Mouse (Mus musculus) forebrain, embryonic 14.5 days (tissue): Measurements from ENCODE around the gene Prm3. TPM values are rescaled to one million over a fixed set of nuclear protein-coding genes. Genes with fewer than 3 reads are reported as not detected.
"Not testable (repeated sequence)": the region's sequence is repeated elsewhere in the genome, so short reads cannot be mapped to it uniquely, and the experiment has no call there.

Experiments
- ATAC-seq: fragments of 200-750 bp; cut with Nextera tagmentation; 2 replicates; pipeline ENCODE4 v1.8.0; 2017; ENCODE audit warnings: mild to moderate bottlenecking, moderate library complexity
- DNase-seq: peaks from one replicate; pipeline ENCODE4 v3.0.0-alpha.2; 2015; ENCODE audit warnings: low spot score
- H3K27ac ChIP-seq: fragments of 300-500 bp; sonication (generic); 2 replicates; pipeline ENCODE4 v1.5.1; 2014; ENCODE audit warnings: low read depth, mild to moderate bottlenecking, control low read depth, low read length, moderate library complexity
- H3K27me3 ChIP-seq: fragments of 300-500 bp; sonication (generic); replicated peaks from 2 replicates; pipeline ENCODE4 v1.6.1; 2014; ENCODE audit warnings: low read length, control low read depth, mixed read lengths; ENCODE audit not compliant: control insufficient read depth, insufficient read depth
- H3K36me3 ChIP-seq: fragments of 300-500 bp; sonication (generic); 2 replicates; pipeline ENCODE4 v1.6.1; 2014; ENCODE audit warnings: low read length, control low read depth; ENCODE audit not compliant: control insufficient read depth, insufficient read depth
- H3K4me1 ChIP-seq: fragments of 300-500 bp; sonication (generic); 2 replicates; pipeline ENCODE4 v1.6.1; 2014; ENCODE audit warnings: antibody characterized with exemption, low read length, control low read depth; ENCODE audit not compliant: control insufficient read depth, insufficient read depth
- H3K4me2 ChIP-seq: fragments of 300-500 bp; sonication (generic); 2 replicates; pipeline ENCODE4 v1.6.1; 2014; ENCODE audit warnings: mild to moderate bottlenecking, control low read depth, low read length
- H3K4me3 ChIP-seq: fragments of 300-500 bp; sonication (generic); 2 replicates; pipeline ENCODE4 v1.5.1; 2014; ENCODE audit warnings: low read depth, low read length, control low read depth
- H3K9ac ChIP-seq: fragments of 300-500 bp; sonication (generic); 2 replicates; pipeline ENCODE4 v1.6.1; 2014; ENCODE audit warnings: mild to moderate bottlenecking, low read length, control low read depth, moderate library complexity
- H3K9me3 ChIP-seq: fragments of 300-500 bp; sonication (generic); replicated peaks from 2 replicates; pipeline ENCODE4 v1.6.1; 2016; ENCODE audit warnings: low read length, control low read depth, mixed read lengths; ENCODE audit not compliant: control insufficient read depth
- WGBS: fragments of 180-500 bp; shearing (Covaris S2); extraction: QIAGEN DNeasy Blood & Tissue Kit; methylation state at CpG from one replicate; pipeline ENCODE4 v1.1.7; 2014; 5-methylcytosine and 5-hydroxymethylcytosine counted together
- polyA plus RNA-seq: library from polyadenylated mRNA; unstranded; fragments of >200 nt; fragmentation: Nextera tagmentation; extraction: Ambion mirVana; gene quantifications from 2 replicates; pipeline ENCODE4 v1.2.1, GENCODE M21; 2014

Gene Prm3
- polyA plus RNA-seq, 1 experiment from 2014 or later, result not detected

DNA sequence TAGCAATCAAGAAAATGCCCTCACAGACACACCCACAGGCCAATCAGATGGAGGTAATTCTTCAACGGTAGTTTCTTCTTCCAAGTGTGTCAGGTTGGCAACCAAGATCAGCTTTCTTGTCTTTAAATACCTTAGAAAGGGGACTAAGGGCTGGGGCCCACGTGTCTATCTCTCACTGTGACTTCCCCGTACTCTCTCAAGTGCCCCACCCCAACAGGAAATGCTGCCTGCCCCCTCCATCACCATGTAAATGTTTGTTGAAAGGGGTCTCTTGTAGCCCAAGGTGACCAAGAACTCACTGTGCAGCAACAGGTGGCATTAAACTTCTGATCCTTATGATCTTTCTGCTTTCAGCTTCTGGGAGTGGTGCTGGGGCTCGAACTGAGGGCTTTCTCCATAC is 23.0 kb upstream of the Prm3 start:
- H3K9ac ChIP-seq, result no peak overlapping the region
- 73% methylated on average over 4 of the region's 4 CpGs for WGBS
- no peaks in the 10 kb centered on the region for H3K27me3 ChIP-seq
- H3K4me2 ChIP-seq, result no peak overlapping the region
- no peaks in the 10 kb centered on the region for H3K9me3 ChIP-seq
- ATAC-seq (no peak), DNase-seq (no peak)
- no peak overlapping the region for H3K4me3 ChIP-seq
- H3K36me3 ChIP-seq, result no peaks in the 10 kb centered on the region
- H3K4me1 ChIP-seq, result no peaks in the 10 kb centered on the region
- no peak overlapping the region for H3K27ac ChIP-seq

DNA sequence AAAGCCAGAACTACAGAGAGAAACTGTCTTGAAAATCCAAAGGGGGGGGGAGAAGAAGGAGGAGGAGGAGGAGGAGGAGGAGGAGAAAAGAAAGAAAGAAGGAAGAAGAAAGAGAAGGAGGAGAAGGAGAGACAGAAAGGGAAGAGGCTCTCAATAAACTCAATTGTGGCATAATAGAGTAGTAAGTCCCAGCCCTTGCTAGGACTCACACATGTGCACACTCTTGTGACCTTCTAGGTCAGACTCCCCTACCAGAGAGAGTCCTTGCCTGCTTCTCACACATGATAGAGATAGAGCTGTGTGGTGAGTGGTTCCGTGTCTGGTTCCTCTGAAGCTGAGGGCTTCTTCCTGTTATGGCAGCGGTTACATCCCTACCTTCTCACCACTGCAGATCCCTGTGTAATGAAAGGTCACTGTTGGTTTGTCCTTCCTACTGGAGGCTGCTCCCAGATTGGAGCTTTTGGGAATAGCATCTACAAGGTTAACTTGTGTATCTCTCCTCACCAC is 22.2 kb upstream of the Prm3 start, which contains the start of gene Gm11172:
Gm11172 (plus strand) TSS at position 51 of the 507 bp plus-strand sequence.
- Histone ChIP-seq H3K4me3 (no peak within 1 kb of the TSS), H3K9me3 (no peaks in the 10 kb centered on the region), H3K9ac (no peak within 1 kb of the TSS), H3K27ac (no peak within 1 kb of the TSS), H3K4me1 (no peaks in the 10 kb centered on the region), H3K4me2 (no peak within 1 kb of the TSS), H3K27me3 (no peaks in the 10 kb centered on the region), H3K36me3 (no peaks in the 10 kb centered on the region)
- no peak for DNase-seq
- 89% methylated on average over 2 of the region's 2 CpGs for WGBS
- no peak for ATAC-seq

DNA sequence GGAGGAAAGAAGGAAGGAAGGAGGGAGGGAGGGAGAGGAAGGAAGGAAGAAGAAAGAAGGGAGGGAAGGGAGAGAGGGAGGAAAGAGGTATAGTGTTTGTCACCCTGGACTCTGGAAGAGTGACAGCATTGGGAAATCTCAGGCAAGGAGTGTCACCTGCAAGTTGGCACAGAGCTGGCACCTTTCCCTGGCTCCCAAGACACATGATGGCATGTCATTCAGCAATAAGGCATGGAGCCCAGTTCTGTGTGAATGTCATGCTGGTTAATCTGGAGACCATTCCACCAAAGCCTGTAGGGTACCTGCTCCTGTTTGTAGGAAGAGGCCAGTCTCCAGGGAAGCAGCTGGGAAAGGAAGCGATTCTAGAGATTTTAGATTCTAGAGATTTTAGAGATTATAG is 19.7 kb upstream of the Prm3 start:
- Histone ChIP-seq H3K4me2 (no peak overlapping the region), H3K9me3 (no peaks in the 10 kb centered on the region), H3K36me3 (no peaks in the 10 kb centered on the region), H3K27me3 (no peaks in the 10 kb centered on the region), H3K4me1 (no peaks in the 10 kb centered on the region), H3K27ac (no peak overlapping the region), H3K9ac (no peak overlapping the region), H3K4me3 (no peak overlapping the region)
- no peak for DNase-seq
- no peak for ATAC-seq
- 87% methylated on average over 1 of the region's 1 CpGs for WGBS

DNA sequence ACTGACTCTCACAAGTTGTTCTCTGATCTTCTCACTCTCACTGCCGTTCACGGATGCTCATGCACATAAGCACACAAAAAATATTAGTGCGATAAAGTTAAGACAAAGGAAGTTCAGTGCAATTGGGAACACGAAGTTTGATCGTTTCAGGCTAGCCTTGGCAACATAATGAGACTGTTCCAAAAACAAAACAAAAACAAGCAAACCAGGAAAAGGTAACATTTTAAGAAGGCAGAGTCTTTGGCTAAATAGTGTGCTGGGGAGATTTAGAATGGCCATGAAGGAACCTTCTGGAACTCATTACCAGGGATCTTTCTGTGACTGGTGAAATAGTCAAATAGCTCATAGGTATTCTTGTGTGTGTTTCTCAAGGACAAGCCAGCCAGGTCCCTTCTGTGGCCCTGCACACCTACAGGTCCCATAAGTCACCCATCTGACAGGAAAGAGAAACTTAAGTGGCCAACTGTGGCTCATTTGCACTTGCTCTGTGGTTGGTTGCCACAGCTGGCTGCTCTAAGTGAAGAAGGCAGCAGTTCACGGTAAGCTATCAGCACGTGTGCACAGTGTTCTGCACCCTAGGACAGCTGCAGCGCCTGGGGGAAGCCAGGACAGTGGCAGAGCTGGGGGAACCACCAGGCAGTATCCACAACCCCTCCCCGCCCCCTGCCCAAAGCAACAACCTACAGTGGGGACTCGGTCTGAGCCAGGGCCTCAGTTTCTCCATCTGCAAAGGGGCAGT is 15.2 kb upstream of the Prm3 start, which contains the start of gene Prm1:
Prm1 (minus strand) TSS at position 51 of the 739 bp plus-strand sequence.
- Histone ChIP-seq H3K4me1 (no peaks in the 10 kb centered on the region), H3K4me3 (no peak within 1 kb of the TSS), H3K36me3 (no peaks in the 10 kb centered on the region), H3K9me3 (no peaks in the 10 kb centered on the region), H3K27ac (no peak within 1 kb of the TSS), H3K4me2 (no peak within 1 kb of the TSS), H3K9ac (no peak within 1 kb of the TSS), H3K27me3 (no peaks in the 10 kb centered on the region)
- no peak for ATAC-seq
- WGBS, result 85% methylated on average over 10 of the region's 10 CpGs
- DNase-seq, result no peak

GRCm38 (mm10) chr16:10802420-10802819 is 11.7 kb upstream of the Prm3 start:
- H3K4me3 ChIP-seq, H3K9me3 ChIP-seq, H3K4me1 ChIP-seq, H3K9ac ChIP-seq, ATAC-seq, H3K27me3 ChIP-seq, H3K36me3 ChIP-seq, DNase-seq, H3K27ac ChIP-seq, H3K4me2 ChIP-seq: not testable (repeated sequence)
- WGBS, result 92% methylated on average over 3 of the region's 3 CpGs

DNA sequence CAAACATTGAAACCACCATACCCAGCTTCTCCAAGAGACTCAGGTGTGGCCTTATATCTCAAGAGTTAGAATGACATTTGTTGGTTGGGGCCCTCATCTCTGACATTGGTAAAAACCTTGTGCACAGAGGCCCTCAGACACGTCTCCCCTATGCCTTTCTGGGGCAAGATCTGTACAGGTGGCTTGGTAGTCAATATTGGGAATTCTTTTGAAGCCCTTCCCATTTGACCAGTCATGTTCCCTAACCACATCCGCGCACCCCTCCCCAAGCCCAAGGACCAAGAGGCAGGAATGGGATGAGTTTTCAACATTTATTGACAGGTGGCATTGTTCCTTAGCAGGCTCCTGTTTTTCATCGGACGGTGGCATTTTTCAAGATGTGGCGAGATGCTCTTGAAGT is 5.3 kb upstream of the Prm3 start, which contains the start of gene Prm2:
Prm2 (minus strand) TSS at position 101 of the 400 bp plus-strand sequence.
- Histone ChIP-seq H3K9me3 (no peaks in the 10 kb centered on the region), H3K9ac (no peak within 1 kb of the TSS), H3K4me2 (no peak within 1 kb of the TSS), H3K4me1 (no peaks in the 10 kb centered on the region), H3K27me3 (0 out of 2 replicates have a peak, but pooled peaks cover 2% of the 10 kb centered on the region), H3K4me3 (no peak within 1 kb of the TSS), H3K27ac (no peak within 1 kb of the TSS), H3K36me3 (no peaks in the 10 kb centered on the region)
- ATAC-seq (no peak), DNase-seq (no peak)
- WGBS, result 80% methylated on average over 6 of the region's 6 CpGs

DNA sequence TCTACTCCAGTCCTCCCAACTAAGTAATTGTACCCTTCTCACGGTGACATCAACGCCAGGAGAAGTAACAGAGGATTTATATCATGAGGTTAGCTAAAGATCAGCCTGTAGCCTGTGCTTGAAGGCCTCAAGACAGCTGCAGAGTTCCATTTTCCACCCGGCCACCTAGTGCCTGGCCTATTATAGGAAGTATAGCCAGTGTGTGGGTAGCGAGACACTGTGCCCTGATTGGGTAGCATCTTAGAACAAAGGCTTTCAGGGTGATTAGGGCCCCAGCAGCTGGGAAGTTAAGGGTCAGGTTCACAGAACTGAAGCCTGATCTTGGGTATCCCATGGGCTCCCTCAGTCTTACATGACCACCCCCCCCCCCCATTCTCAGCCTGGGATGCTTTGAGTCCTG is 1.8 kb downstream of the Prm3 start:
- Histone ChIP-seq H3K27me3 (0 out of 2 replicates have a peak, but pooled peaks cover 7% of the 10 kb centered on the region), H3K4me2 (no peak overlapping the region), H3K27ac (no peak overlapping the region), H3K9ac (no peak overlapping the region), H3K9me3 (no peaks in the 10 kb centered on the region), H3K4me1 (0 out of 2 replicates have a peak, but pooled peaks cover 3% of the 10 kb centered on the region), H3K4me3 (no peak overlapping the region), H3K36me3 (no peaks in the 10 kb centered on the region)
- ATAC-seq (no peak), DNase-seq (no peak)
- 50% methylated on average over 4 of the region's 4 CpGs for WGBS

GRCm38 (mm10) chr16:10788271-10788670 is 2.4 kb downstream of the Prm3 start, which contains the start of gene Tnp2:
Gene Tnp2 (minus strand): TSS chr16:10788660.
- H3K36me3 ChIP-seq, result no peaks in the 10 kb centered on the region
- H3K4me2 ChIP-seq, result no peak within 1 kb of the TSS
- no peaks in the 10 kb centered on the region for H3K9me3 ChIP-seq
- no peak within 1 kb of the TSS for H3K9ac ChIP-seq
- ATAC-seq (no peak), DNase-seq (no peak)
- 0 out of 2 replicates have a peak, but pooled peaks cover 3% of the 10 kb centered on the region for H3K4me1 ChIP-seq
- 0 out of 2 replicates have a peak, but pooled peaks cover 9% of the 10 kb centered on the region for H3K27me3 ChIP-seq
- H3K27ac ChIP-seq, result no peak within 1 kb of the TSS
- WGBS, result 57% methylated on average over 16 of the region's 16 CpGs
- no peak within 1 kb of the TSS for H3K4me3 ChIP-seq

- ATAC-seq, result no peak
- no peak overlapping the region for H3K27ac ChIP-seq
- WGBS, result 88% methylated on average over 7 of the region's 7 CpGs
- DNase-seq, result no peak
- H3K36me3 ChIP-seq, result no peaks in the 10 kb centered on the region
- no peak overlapping the region for H3K9ac ChIP-seq
- 0 out of 2 replicates have a peak, but pooled peaks cover 9% of the 10 kb centered on the region for H3K27me3 ChIP-seq
- H3K4me2 ChIP-seq, result no peak overlapping the region
- 0 out of 2 replicates have a peak, but pooled peaks cover 3% of the 10 kb centered on the region for H3K4me1 ChIP-seq
- H3K4me3 ChIP-seq, result no peak overlapping the region
- no peaks in the 10 kb centered on the region for H3K9me3 ChIP-seq
Observed at GRCm38 (mm10) chr16:10787548-10788058, 3.1 kb downstream of the Prm3 start.
